Mouse (Mus musculus) lung, postnatal 10 days (tissue): Measurements from ENCODE around the gene Ccl2.

ENCODE experiments used
- DNase-seq: peaks from one replicate; pipeline ENCODE4 v3.0.0; 2021

Gene Ccl2

GRCm38 (mm10) chr11:82035356-82035755, at the start of gene Ccl2:
Gene Ccl2, plus strand, starts transcription at chr11:82035571.
- peak; percentile 88 for DNase-seq

GRCm38 (mm10) chr11:81996172-81996841, 39.1 kb upstream of the Ccl2 start:
- peak; percentile 64 for DNase-seq

- no peak for DNase-seq
Measured at GRCm38 (mm10) chr11:81997085-81997484, 38.3 kb upstream of the Ccl2 start.

- DNase-seq, result no peak
Measured at GRCm38 (mm10) chr11:81998646-81999045, 36.7 kb upstream of the Ccl2 start.

GRCm38 (mm10) chr11:81999469-81999868, 35.9 kb upstream of the Ccl2 start:
- no peak for DNase-seq

- DNase-seq, result no peak
Measured at GRCm38 (mm10) chr11:82000581-82000980, 34.8 kb upstream of the Ccl2 start.

- no peak for DNase-seq
Measured at GRCm38 (mm10) chr11:82004810-82005209, 30.6 kb upstream of the Ccl2 start.

- peak; percentile 79 for DNase-seq
Measured at GRCm38 (mm10) chr11:82006796-82007423, 28.5 kb upstream of the Ccl2 start.

- DNase-seq, result no peak
Measured at GRCm38 (mm10) chr11:82010115-82010514, 25.3 kb upstream of the Ccl2 start.

- peak; percentile 35 for DNase-seq
Measured at GRCm38 (mm10) chr11:82011411-82012193, 23.8 kb upstream of the Ccl2 start.

GRCm38 (mm10) chr11:82013756-82014155, 21.6 kb upstream of the Ccl2 start:
- no peak for DNase-seq

- no peak for DNase-seq
Measured at GRCm38 (mm10) chr11:82015066-82015465, 20.3 kb upstream of the Ccl2 start.

- DNase-seq, result no peak
Measured at GRCm38 (mm10) chr11:82016181-82016780, 19.1 kb upstream of the Ccl2 start.

GRCm38 (mm10) chr11:82019389-82019788, 16.0 kb upstream of the Ccl2 start:
- no peak for DNase-seq

- DNase-seq, result no peak
Measured at GRCm38 (mm10) chr11:82019793-82020192, 15.6 kb upstream of the Ccl2 start.

GRCm38 (mm10) chr11:82021406-82021805, 14.0 kb upstream of the Ccl2 start:
- no peak for DNase-seq

- DNase-seq, result no peak
Measured at GRCm38 (mm10) chr11:82022504-82023056, 12.8 kb upstream of the Ccl2 start.

GRCm38 (mm10) chr11:82023769-82024168, 11.6 kb upstream of the Ccl2 start:
- no peak for DNase-seq

GRCm38 (mm10) chr11:82030171-82030570, 5.2 kb upstream of the Ccl2 start:
- DNase-seq, result no peak

- no peak for DNase-seq
Measured at GRCm38 (mm10) chr11:82032136-82032535, 3.2 kb upstream of the Ccl2 start.

GRCm38 (mm10) chr11:82032678-82033344, 2.6 kb upstream of the Ccl2 start:
- peak; percentile 81 for DNase-seq

- no peak for DNase-seq
Measured at GRCm38 (mm10) chr11:82034446-82034845, 925 bp upstream of the Ccl2 start.

- DNase-seq, result no peak
Measured at GRCm38 (mm10) chr11:82035857-82036256, 486 bp downstream of the Ccl2 start.
